Mouse (Mus musculus) liver, adult 2 months (tissue): ENCODE measurements around the gene Gm17359. TPM values are rescaled to one million over a fixed set of nuclear protein-coding genes. Genes with fewer than 3 reads are reported as not detected.

ENCODE experiments used
- DNase-seq: peaks from one replicate; pipeline ENCODE4 v3.0.0-alpha.2; 2011; ENCODE audit warnings: low read depth, low spot score; ENCODE audit errors: extremely low read depth
- H3K27ac ChIP-seq: fragments of 200-500 bp; replicated peaks from 2 replicates; pipeline ENCODE4 v1.5.1; 2012; ENCODE audit warnings: low read depth, mild to moderate bottlenecking, control low read depth, inconsistent platforms, low read length; ENCODE audit not compliant: insufficient read depth
- H3K27me3 ChIP-seq: fragments of 200-500 bp; 2 replicates; pipeline ENCODE4 v1.6.1; 2012; ENCODE audit warnings: mild to moderate bottlenecking, moderate library complexity, low read length, inconsistent platforms; ENCODE audit not compliant: control insufficient read depth, insufficient read depth
- H3K36me3 ChIP-seq: fragments of 200-500 bp; 2 replicates; pipeline ENCODE4 v1.6.1; 2012; ENCODE audit warnings: low read length, inconsistent platforms; ENCODE audit not compliant: control insufficient read depth, insufficient read depth
- H3K4me1 ChIP-seq: fragments of 200-500 bp; 2 replicates; pipeline ENCODE4 v1.6.1; 2011; ENCODE audit warnings: low read length; ENCODE audit not compliant: control insufficient read depth, insufficient read depth
- H3K4me3 ChIP-seq: fragments of 200-500 bp; 2 replicates; pipeline ENCODE4 v1.5.1; 2011; ENCODE audit warnings: low read depth, mild to moderate bottlenecking, control low read depth, low read length, moderate library complexity; ENCODE audit not compliant: insufficient read depth
- H3K79me2 ChIP-seq: fragments of 200-500 bp; 2 replicates; pipeline ENCODE4 v1.6.1; 2012; ENCODE audit warnings: inconsistent platforms, mild to moderate bottlenecking, low read length, moderate library complexity; ENCODE audit not compliant: control insufficient read depth, insufficient read depth
- H3K9ac ChIP-seq: fragments of 200-500 bp; 2 replicates; pipeline ENCODE4 v1.6.1; 2012; ENCODE audit warnings: low read depth, mild to moderate bottlenecking, control low read depth, inconsistent platforms, low read length
- CTCF ChIP-seq: fragments of 200-500 bp; IDR thresholded peaks from 2 replicates; pipeline ENCODE4 v1.5.1; 2011; ENCODE audit warnings: low read depth, low read length, control low read depth
- POLR2A ChIP-seq: fragments of 200-500 bp; IDR thresholded peaks from 2 replicates; pipeline ENCODE4 v1.6.1; 2011; ENCODE audit warnings: low read length, control low read depth; ENCODE audit not compliant: insufficient read depth; ENCODE audit errors: extremely low read depth
- WGBS: fragments of 180-500 bp; shearing (Covaris S2); methylation state at CpG from one replicate; pipeline ENCODE4 v1.1.7; 2018; 5-methylcytosine and 5-hydroxymethylcytosine counted together
- polyA plus RNA-seq: library from polyadenylated mRNA; depleted of rRNA; stranded (reverse); fragments of >200 nt; gene quantifications from 2 replicates; pipeline ENCODE4 v1.2.3, GENCODE M21; 2012
- total RNA-seq: library from RNA; depleted of rRNA; stranded (reverse); fragments of >200 nt; gene quantifications from 2 replicates; pipeline ENCODE4 v1.2.3, GENCODE M21; 2014

Gm17359 gene
- total and polyA plus RNA-seq, 2 experiments: 0.09 to 0.13 TPM

GRCm38 (mm10) chr3:79449361-79449760 lies 112.9 kb downstream of the Gm17359 start:
- Histone ChIP-seq H3K36me3 (peaks cover 2% of the 10 kb centered on the region; the same call in 1 of the 2 replicates), H3K4me3 (no peak overlapping the region), H3K27ac (no peak overlapping the region), H3K79me2 (no peaks in the 10 kb centered on the region), H3K9ac (no peak overlapping the region), H3K27me3 (no peaks in the 10 kb centered on the region), H3K4me1 (peaks cover 4% of the 10 kb centered on the region)
- TF ChIP-seq POLR2A (no peak), CTCF (no peak)
- DNase-seq: no peak
- 93% methylated on average over 7 of the region's 7 CpGs for whole genome bisulfite sequencing

DNA sequence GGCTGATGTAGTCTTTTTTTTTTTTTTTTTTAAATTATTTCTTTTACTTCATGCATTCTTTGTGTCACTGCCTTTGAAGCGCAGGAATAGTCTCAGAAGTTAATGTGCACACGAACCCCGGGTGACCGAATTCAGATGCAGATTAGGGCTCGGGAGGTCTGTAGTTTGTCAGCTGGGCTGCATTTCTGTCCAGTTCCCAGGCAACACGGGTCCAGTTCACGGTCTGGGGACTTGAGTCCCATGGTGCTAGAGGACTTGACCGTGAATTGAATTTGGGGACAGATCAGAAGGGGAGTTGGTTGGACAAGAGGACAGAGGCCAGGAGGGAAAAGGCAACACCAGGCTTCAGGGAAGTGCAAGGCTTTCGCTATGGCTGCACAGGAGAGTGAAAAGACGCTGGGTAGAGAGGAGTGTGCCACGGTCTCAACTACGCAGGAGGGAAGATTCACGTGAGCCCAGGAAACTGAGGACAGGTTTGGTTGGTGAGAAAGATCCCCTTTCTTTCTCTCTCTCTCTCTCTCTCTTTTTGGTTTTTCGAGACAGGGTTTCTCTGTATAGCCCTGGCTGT lies 116.3 kb downstream of the Gm17359 start:
- 93% methylated on average over 14 of the region's 14 CpGs for WGBS
- Histone ChIP-seq H3K27me3 (no peaks in the 10 kb centered on the region), H3K4me3 (no peak overlapping the region), H3K36me3 (peaks cover 4% of the 10 kb centered on the region; the same call in 1 of the 2 replicates), H3K79me2 (no peaks in the 10 kb centered on the region), H3K9ac (no peak overlapping the region), H3K27ac (no peak overlapping the region), H3K4me1 (peaks cover 4% of the 10 kb centered on the region)
- no peak for DNase-seq
- TF ChIP-seq POLR2A (no peak), CTCF (no peak)

- TF ChIP-seq POLR2A: no peak
- TF ChIP-seq CTCF: no peak
- Histone ChIP-seq H3K79me2 (no peaks in the 10 kb centered on the region), H3K27me3 (no peaks in the 10 kb centered on the region), H3K27ac (no peak overlapping the region), H3K4me3 (no peak overlapping the region), H3K36me3 (peaks cover 23% of the 10 kb centered on the region), H3K9ac (no peak overlapping the region), H3K4me1 (no peaks in the 10 kb centered on the region)
- 94% methylated on average over 11 of the region's 11 CpGs for WGBS
- DNase-seq: no peak
These were observed 119.3 kb downstream of the Gm17359 start for GRCm38 (mm10) chr3:79455761-79456160.

- no peak for TF ChIP-seq CTCF
- no peak for TF ChIP-seq POLR2A
- H3K9ac ChIP-seq: no peak overlapping the region
- H3K4me1 ChIP-seq: no peaks in the 10 kb centered on the region
- H3K4me3 ChIP-seq: no peak overlapping the region
- no peak overlapping the region for H3K27ac ChIP-seq
- WGBS: 88% methylated on average over 14 of the region's 14 CpGs
- no peaks in the 10 kb centered on the region for H3K27me3 ChIP-seq
- DNase-seq: no peak
- peaks cover 37% of the 10 kb centered on the region for H3K36me3 ChIP-seq
- H3K79me2 ChIP-seq: no peaks in the 10 kb centered on the region
These were observed 122.3 kb downstream of the Gm17359 start for GRCm38 (mm10) chr3:79458651-79459275.

GRCm38 (mm10) chr3:79469440-79469839 lies 133.0 kb downstream of the Gm17359 start:
- Histone ChIP-seq H3K27ac (no peak overlapping the region), H3K36me3 (peaks cover 34% of the 10 kb centered on the region), H3K9ac (no peak overlapping the region), H3K4me3 (no peak overlapping the region), H3K4me1 (no peaks in the 10 kb centered on the region), H3K27me3 (no peaks in the 10 kb centered on the region), H3K79me2 (no peaks in the 10 kb centered on the region)
- TF ChIP-seq POLR2A: no peak
- no peak for TF ChIP-seq CTCF
- no peak for DNase-seq
- 97% methylated on average over 5 of the region's 5 CpGs for WGBS

DNA sequence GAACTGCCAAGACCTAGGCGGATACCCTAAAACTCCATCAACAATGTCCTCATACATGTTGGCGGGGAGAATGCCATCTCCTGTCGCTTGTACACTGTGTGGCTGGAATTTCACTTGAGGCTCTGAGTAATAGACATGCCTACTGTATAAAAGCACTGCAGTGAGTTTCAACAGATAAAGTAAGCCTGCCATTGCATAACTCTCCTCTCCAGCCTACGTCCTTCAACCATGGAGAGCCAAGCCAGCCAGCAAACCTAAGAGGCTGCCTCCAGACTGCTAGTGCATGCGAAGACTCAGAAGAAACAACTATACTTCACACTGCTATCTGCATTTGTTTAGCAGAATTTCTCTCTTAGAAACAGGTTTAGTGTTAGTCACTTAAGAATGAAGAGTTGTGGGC lies 135.9 kb downstream of the Gm17359 start:
- Histone ChIP-seq H3K36me3 (peaks cover 29% of the 10 kb centered on the region), H3K4me3 (no peak overlapping the region), H3K79me2 (no peaks in the 10 kb centered on the region), H3K9ac (no peak overlapping the region), H3K27ac (no peak overlapping the region), H3K27me3 (no peaks in the 10 kb centered on the region), H3K4me1 (no peaks in the 10 kb centered on the region)
- WGBS: 91% methylated on average over 5 of the region's 5 CpGs
- DNase-seq: no peak
- TF ChIP-seq POLR2A (no peak), CTCF (no peak)
